Mouse (Mus musculus): ENCODE measurements at regions not wholly inside any gene's neighbourhood (a gene's known extent, or its start where the extent isn't known, plus 50 kb on each side); places are given as distances from the start of the nearest gene placed in this dataset.

GRCm38 (mm10) chr10:41018888-41019287 is 53.2 kb downstream of the Gpr6 start:
- intact Hi-C loops (cut with DNase I; ENCODE audit: low total_unique reads): no loop called here
- no peak for DNase-seq

GRCm38 (mm10) chr10:41016547-41016946 is 55.5 kb downstream of the Gpr6 start:
- intact Hi-C loops (cut with DNase I; ENCODE audit: low total_unique reads): no loop called here
- DNase-seq: no peak

GRCm38 (mm10) chr10:41015654-41016053 is 56.4 kb downstream of the Gpr6 start:
- intact Hi-C loops (cut with DNase I; ENCODE audit: low total_unique reads): no loop called here
- peak; percentile 17 for DNase-seq

- intact Hi-C loops (cut with DNase I; ENCODE audit: low total_unique reads): no loop called here
- no peak for DNase-seq
Observed at GRCm38 (mm10) chr10:41010585-41010984, 61.5 kb downstream of the Gpr6 start.

GRCm38 (mm10) chr10:41007866-41008265 is 64.2 kb downstream of the Gpr6 start:
- no peak for DNase-seq
- intact Hi-C loops (cut with DNase I; ENCODE audit: low total_unique reads): loop anchor here (10.0 kb wide), 1 partner anchor 277 kb away; no protein-coding TSS in a partner anchor

GRCm38 (mm10) chr10:41006634-41007033 is 65.5 kb downstream of the Gpr6 start:
- intact Hi-C loops (cut with DNase I; ENCODE audit: low total_unique reads): loop anchor here (10.0 kb wide), 1 partner anchor 278 kb away; no protein-coding TSS in a partner anchor
- no peak for DNase-seq

GRCm38 (mm10) chr10:41005776-41006175 is 66.3 kb downstream of the Gpr6 start:
- intact Hi-C loops (cut with DNase I; ENCODE audit: low total_unique reads): loop anchor here (10.0 kb wide), 1 partner anchor 279 kb away; no protein-coding TSS in a partner anchor
- no peak for DNase-seq

GRCm38 (mm10) chr10:41004753-41005152 is 67.3 kb downstream of the Gpr6 start:
- no peak for DNase-seq
- intact Hi-C loops (cut with DNase I; ENCODE audit: low total_unique reads): loop anchor here (10.0 kb wide), 1 partner anchor 280 kb away; no protein-coding TSS in a partner anchor

GRCm38 (mm10) chr10:41004044-41004689 is 67.9 kb downstream of the Gpr6 start:
- intact Hi-C loops (cut with DNase I; ENCODE audit: low total_unique reads): loop anchor here (10.0 kb wide), 1 partner anchor 281 kb away; no protein-coding TSS in a partner anchor

GRCm38 (mm10) chr10:41003197-41003596 is 68.9 kb downstream of the Gpr6 start:
- DNase-seq: no peak

More at GRCm38 (mm10) chr10:41004044-41004689, 67.9 kb downstream of the Gpr6 start:
- peak; percentile 69 for DNase-seq

GRCm38 (mm10) chr10:41000965-41001364 is 71.1 kb downstream of the Gpr6 start:
- intact Hi-C loops (cut with DNase I; ENCODE audit: low total_unique reads): loop anchor here (10.0 kb wide), 1 partner anchor 284 kb away; no protein-coding TSS in a partner anchor

More at GRCm38 (mm10) chr10:41003197-41003596, 68.9 kb downstream of the Gpr6 start:
- intact Hi-C loops (cut with DNase I; ENCODE audit: low total_unique reads): loop anchor here (10.0 kb wide), 1 partner anchor 282 kb away; no protein-coding TSS in a partner anchor

GRCm38 (mm10) chr10:40999486-40999885 is 72.6 kb downstream of the Gpr6 start:
- intact Hi-C loops (cut with DNase I; ENCODE audit: low total_unique reads): no loop called here
- DNase-seq: no peak

More at GRCm38 (mm10) chr10:41000965-41001364, 71.1 kb downstream of the Gpr6 start:
- no peak for DNase-seq

- DNase-seq: no peak
- intact Hi-C loops (cut with DNase I; ENCODE audit: low total_unique reads): no loop called here
Observed at GRCm38 (mm10) chr10:40998799-40999198, 73.3 kb downstream of the Gpr6 start.

- peak; percentile 11 for DNase-seq
- intact Hi-C loops (cut with DNase I; ENCODE audit: low total_unique reads): no loop called here
Observed at GRCm38 (mm10) chr10:40998330-40998729, 73.8 kb downstream of the Gpr6 start.

- no peak for DNase-seq
- intact Hi-C loops (cut with DNase I; ENCODE audit: low total_unique reads): no loop called here
Observed at GRCm38 (mm10) chr10:40997606-40998005, 74.5 kb downstream of the Gpr6 start.
